Mouse (Mus musculus) neural tube, embryonic 12.5 days (tissue): Measurements from ENCODE around the gene Gm8453. TPM values are rescaled to one million over a fixed set of nuclear protein-coding genes. Genes with fewer than 3 reads are reported as not detected.
"Not testable (repeated sequence)": the region's sequence is repeated elsewhere in the genome, so short reads cannot be mapped to it uniquely, and the experiment has no call there.

Source experiments
- ATAC-seq: fragments of 200-750 bp; cut with Nextera tagmentation; 2 replicates; pipeline ENCODE4 v1.8.0; 2017; ENCODE audit warnings: low read depth, mild to moderate bottlenecking, moderate TSS enrichment, moderate library complexity; ENCODE audit not compliant: low FRiP score
- H3K27ac ChIP-seq: fragments of 300-500 bp; sonication (generic); 2 replicates; pipeline ENCODE4 v1.5.1; 2016
- H3K27me3 ChIP-seq: fragments of 300-500 bp; sonication (generic); replicated peaks from 2 replicates; pipeline ENCODE4 v1.6.1; 2016; ENCODE audit warnings: mild to moderate bottlenecking
- H3K36me3 ChIP-seq: fragments of 300-500 bp; sonication (generic); 2 replicates; pipeline ENCODE4 v1.6.1; 2016; ENCODE audit warnings: mild to moderate bottlenecking
- H3K4me1 ChIP-seq: fragments of 300-500 bp; sonication (generic); 2 replicates; pipeline ENCODE4 v1.6.1; 2016
- H3K4me2 ChIP-seq: fragments of 300-500 bp; sonication (generic); replicated peaks from 2 replicates; pipeline ENCODE4 v1.6.1; 2016; ENCODE audit warnings: mild to moderate bottlenecking
- H3K4me3 ChIP-seq: fragments of 300-500 bp; sonication (generic); 2 replicates; pipeline ENCODE4 v1.5.1; 2016
- H3K9ac ChIP-seq: fragments of 300-500 bp; sonication (generic); 2 replicates; pipeline ENCODE4 v1.6.1; 2016; ENCODE audit warnings: mild to moderate bottlenecking
- H3K9me3 ChIP-seq: fragments of 300-500 bp; sonication (generic); 2 replicates; pipeline ENCODE4 v1.6.1; 2016; ENCODE audit warnings: mild to moderate bottlenecking
- whole genome bisulfite sequencing: fragments of 180-500 bp; shearing (Covaris S2); methylation state at CpG from one replicate; pipeline ENCODE4 v1.1.7; 2016; 5-methylcytosine and 5-hydroxymethylcytosine counted together
- polyA plus RNA-seq: library from polyadenylated mRNA; unstranded; fragments of >200 nt; fragmentation: Nextera tagmentation; extraction: Ambion mirVana; gene quantifications from 2 replicates; pipeline ENCODE4 v1.2.1, GENCODE M21; 2016

Gene Gm8453
- not detected in 2 replicates for polyA plus RNA-seq

DNA sequence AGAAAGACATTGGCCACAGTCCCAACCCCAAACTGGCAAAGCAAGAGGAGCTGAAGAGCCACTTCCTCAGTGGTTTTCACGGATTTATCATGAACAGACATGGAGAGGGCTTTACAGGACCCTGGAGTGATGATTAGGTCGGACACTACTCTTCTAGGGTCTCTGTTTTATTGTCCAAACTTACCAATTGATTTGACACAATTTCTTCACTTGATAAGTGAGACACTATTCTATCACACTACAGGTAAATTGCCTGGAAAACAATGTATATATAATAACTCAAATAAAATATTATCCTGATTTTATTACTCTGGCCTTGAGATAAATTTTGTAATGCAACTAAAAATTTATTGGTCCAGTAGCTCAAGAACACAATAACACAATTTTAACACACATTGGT, at the start of gene Gm8453:
Gene Gm8453 (minus strand): TSS at position 101 of the 400 bp plus-strand sequence.
- not testable (repeated sequence) for H3K9ac ChIP-seq, H3K4me1 ChIP-seq, H3K36me3 ChIP-seq, H3K27ac ChIP-seq, H3K4me3 ChIP-seq, ATAC-seq, H3K27me3 ChIP-seq, H3K4me2 ChIP-seq, H3K9me3 ChIP-seq
- WGBS = 26% methylated on average over 2 of the region's 2 CpGs

DNA sequence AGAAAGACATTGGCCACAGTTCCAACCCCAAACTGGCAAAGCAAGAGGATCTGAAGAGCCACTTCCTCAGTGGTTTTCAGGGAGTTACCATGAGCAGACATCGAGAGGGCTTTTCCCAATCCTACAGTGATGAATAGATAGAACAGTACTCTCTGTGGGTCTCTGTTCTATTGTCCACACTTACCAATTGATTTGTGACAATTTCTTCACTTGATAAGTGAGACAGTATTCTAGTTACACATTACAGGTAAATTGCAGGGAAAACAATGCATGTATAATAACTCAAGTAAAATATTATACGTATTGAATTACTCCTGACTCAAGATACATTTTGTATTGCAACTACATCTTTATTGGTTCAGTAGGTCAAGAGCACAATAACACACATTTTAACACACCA, 28.1 kb downstream of the Gm8453 start, which contains the start of gene Gm8653:
Gene Gm8653 (minus strand): TSS at position 101 of the 400 bp plus-strand sequence.
- H3K4me3 ChIP-seq, H3K4me1 ChIP-seq, H3K27ac ChIP-seq, H3K4me2 ChIP-seq, H3K9ac ChIP-seq, H3K27me3 ChIP-seq, H3K36me3 ChIP-seq, H3K9me3 ChIP-seq, ATAC-seq: not testable (repeated sequence)
- WGBS = no CpG with 5 or more reads among the region's 2 CpGs

DNA sequence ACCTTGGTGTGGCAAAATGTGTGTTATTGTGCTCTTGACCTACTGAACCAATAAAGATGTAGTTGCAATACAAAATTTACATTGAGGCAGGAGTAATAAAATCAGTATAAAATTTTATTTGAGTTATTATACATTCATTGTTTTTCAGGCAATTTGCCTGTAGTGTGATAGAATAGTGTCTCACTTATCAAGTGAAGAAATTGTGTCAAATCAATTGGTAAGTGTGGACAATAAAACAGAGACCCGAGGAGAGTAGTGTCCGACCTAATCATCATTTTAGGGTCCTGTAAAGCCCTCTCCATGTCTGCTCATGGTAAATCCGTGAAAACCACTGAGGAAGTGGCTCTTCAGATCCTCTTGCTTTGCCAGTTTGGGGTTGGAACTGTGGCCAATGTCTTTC, 40.2 kb downstream of the Gm8453 start, which contains the start of gene Vmn1r143:
Gene Vmn1r143 (plus strand): TSS at position 301 of the 400 bp plus-strand sequence.
- no CpG with 5 or more reads among the region's 3 CpGs for WGBS
- not testable (repeated sequence) for H3K27ac ChIP-seq, H3K4me2 ChIP-seq, ATAC-seq, H3K36me3 ChIP-seq, H3K27me3 ChIP-seq, H3K9ac ChIP-seq, H3K4me3 ChIP-seq, H3K4me1 ChIP-seq, H3K9me3 ChIP-seq

Other genes starting within 250 kb of the Gm8453 start
- gene Vmn1r137, start 234.9 kb downstream of the Gm8453 start, polyA plus RNA-seq = not detected in 2 replicates
- not detected in 2 replicates for gene Vmn1r138, start 200.6 kb downstream of the Gm8453 start, polyA plus RNA-seq
- not detected in 2 replicates for gene Gm6176, start 173.2 kb downstream of the Gm8453 start, polyA plus RNA-seq
- not detected in 2 replicates for gene Vmn1r139, start 160.4 kb downstream of the Gm8453 start, polyA plus RNA-seq
- not detected in 2 replicates for gene Gm16451, start 111.2 kb downstream of the Gm8453 start, polyA plus RNA-seq
- gene Gm10666, start 94.7 kb downstream of the Gm8453 start, polyA plus RNA-seq = not detected in 2 replicates
- not detected in 2 replicates for gene Vmn1r142, start 65.4 kb downstream of the Gm8453 start, polyA plus RNA-seq
- not detected in 2 replicates for gene Vmn1r143, start 40.1 kb downstream of the Gm8453 start, polyA plus RNA-seq
- gene Gm8653, start 28.2 kb downstream of the Gm8453 start, polyA plus RNA-seq = not detected in 2 replicates
- not detected in 2 replicates for gene Gm4187, start 100.2 kb upstream of the Gm8453 start, polyA plus RNA-seq
- gene Gm8660, start 141.6 kb upstream of the Gm8453 start, polyA plus RNA-seq = not detected in 2 replicates
- gene Vmn1r148, start 184.1 kb upstream of the Gm8453 start, polyA plus RNA-seq = not detected in 2 replicates
- gene Vmn1r149, start 208.7 kb upstream of the Gm8453 start, polyA plus RNA-seq = not detected in 2 replicates
- not detected in 2 replicates for gene Gm10665, start 234.6 kb upstream of the Gm8453 start, polyA plus RNA-seq